Mouse (Mus musculus) small intestine, adult 2 months (tissue): ENCODE data around the gene Gfy. TPM values are rescaled to one million over a fixed set of nuclear protein-coding genes. Genes with fewer than 3 reads are reported as not detected.

Experiments used
- H3K27ac ChIP-seq: fragments of 200-500 bp; 2 replicates; pipeline ENCODE4 v1.5.1; 2012; ENCODE audit warnings: low read depth, low read length, control low read depth, inconsistent platforms; ENCODE audit not compliant: insufficient read depth
- H3K27me3 ChIP-seq: fragments of 200-500 bp; 2 replicates; pipeline ENCODE4 v1.6.1; 2012; ENCODE audit warnings: mild to moderate bottlenecking, moderate library complexity, low read length, inconsistent platforms; ENCODE audit not compliant: control insufficient read depth, insufficient read depth
- H3K36me3 ChIP-seq: fragments of 200-500 bp; 2 replicates; pipeline ENCODE4 v1.6.1; 2012; ENCODE audit warnings: mild to moderate bottlenecking, low read length, control low read depth, inconsistent platforms; ENCODE audit not compliant: control insufficient read depth, insufficient read depth
- H3K4me1 ChIP-seq: fragments of 200-500 bp; 2 replicates; pipeline ENCODE4 v1.6.1; 2012; ENCODE audit warnings: low read length, inconsistent platforms, mixed read lengths; ENCODE audit not compliant: control insufficient read depth, insufficient read depth, insufficient read length
- H3K4me3 ChIP-seq: fragments of 200-500 bp; 2 replicates; pipeline ENCODE4 v1.5.1; 2012; ENCODE audit warnings: low read depth, mild to moderate bottlenecking, control low read depth, inconsistent platforms, low read length, moderate library complexity
- CTCF ChIP-seq: fragments of 200-500 bp; IDR thresholded peaks from 2 replicates; pipeline ENCODE4 v1.5.1; 2012; ENCODE audit warnings: low read depth, mild to moderate bottlenecking, control low read depth, inconsistent platforms, low read length, moderate library complexity, mixed read lengths; ENCODE audit not compliant: insufficient replicate concordance, insufficient read length; ENCODE audit errors: extremely low read depth
- POLR2A ChIP-seq: fragments of 200-500 bp; IDR thresholded peaks from 2 replicates; pipeline ENCODE4 v1.6.1; 2012; ENCODE audit warnings: low read depth, mild to moderate bottlenecking, control low read depth, inconsistent platforms, low read length, moderate library complexity
- WGBS: fragments of 180-500 bp; shearing (Covaris S2); methylation state at CpG from one replicate; pipeline ENCODE4 v1.1.7; 2018; 5-methylcytosine and 5-hydroxymethylcytosine counted together
- polyA plus RNA-seq: library from polyadenylated mRNA; depleted of rRNA; stranded (reverse); fragments of >200 nt; gene quantifications from 2 replicates; pipeline ENCODE4 v1.2.3, GENCODE M21; 2012; rRNA removed

Gfy gene
- polyA plus RNA-seq, 1 experiment: not detected

DNA sequence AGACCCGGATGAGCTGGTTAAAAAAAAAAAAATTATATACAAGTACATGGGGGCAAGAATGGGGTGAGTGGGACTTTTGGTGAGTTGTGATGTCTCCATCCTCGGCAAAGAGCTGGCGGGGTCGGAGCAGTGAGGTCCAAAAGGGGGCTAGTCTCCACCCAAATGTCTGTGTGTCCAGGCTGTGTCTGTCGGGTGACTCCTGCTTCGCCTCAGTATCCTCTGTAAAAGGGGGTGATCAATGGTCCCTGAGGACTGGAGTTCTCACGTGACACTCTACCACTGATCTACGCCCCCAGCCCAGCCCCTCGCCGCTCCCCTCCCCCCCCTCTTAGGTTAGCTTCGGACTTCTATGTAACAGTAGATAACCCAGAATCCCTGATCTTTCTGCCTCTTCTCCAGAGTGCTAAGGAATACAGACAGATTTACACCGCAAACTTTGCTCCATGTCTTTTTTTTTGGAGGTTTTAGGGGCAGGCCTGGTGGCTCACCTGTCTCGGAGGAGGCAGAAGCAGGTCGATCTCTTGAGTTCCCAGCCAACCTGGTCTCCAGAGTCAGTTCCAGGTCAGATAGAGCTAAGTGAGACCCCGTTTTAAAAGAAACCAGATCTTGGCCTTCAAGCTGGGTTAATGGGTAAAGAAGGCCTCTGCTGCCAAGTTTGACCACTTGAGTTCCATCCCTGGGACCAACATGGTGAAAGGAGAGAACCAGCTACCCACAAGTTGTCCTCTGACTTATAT lies 49.4 kb downstream of the Gfy start:
- H3K27ac ChIP-seq: 0 out of 2 replicates have a peak overlapping the region, but pooled peaks have one; percentile 74
- H3K4me1 ChIP-seq: no peaks in the 10 kb centered on the region; the same call in 1 of the 2 replicates
- H3K27me3 ChIP-seq: no peaks in the 10 kb centered on the region
- WGBS: 74% methylated on average over 15 of the region's 15 CpGs
- H3K4me3 ChIP-seq: no peak overlapping the region
- peaks cover 23% of the 10 kb centered on the region for H3K36me3 ChIP-seq
- TF ChIP-seq CTCF: no peak
- no peak for TF ChIP-seq POLR2A

GRCm38 (mm10) chr7:45129318-45129717 lies 50.1 kb downstream of the Gfy start:
- no peak for TF ChIP-seq CTCF
- peak; percentile 8; the same call in 1 of the 2 replicates for TF ChIP-seq POLR2A
- peaks cover 23% of the 10 kb centered on the region for H3K36me3 ChIP-seq
- WGBS: 1% methylated on average over 17 of the region's 17 CpGs
- H3K27ac ChIP-seq: peak overlapping the region; percentile 74
- peaks cover 2% of the 10 kb centered on the region; the same call in 1 of the 2 replicates for H3K4me1 ChIP-seq
- H3K27me3 ChIP-seq: no peaks in the 10 kb centered on the region
- peak overlapping the region; percentile 72 for H3K4me3 ChIP-seq

DNA sequence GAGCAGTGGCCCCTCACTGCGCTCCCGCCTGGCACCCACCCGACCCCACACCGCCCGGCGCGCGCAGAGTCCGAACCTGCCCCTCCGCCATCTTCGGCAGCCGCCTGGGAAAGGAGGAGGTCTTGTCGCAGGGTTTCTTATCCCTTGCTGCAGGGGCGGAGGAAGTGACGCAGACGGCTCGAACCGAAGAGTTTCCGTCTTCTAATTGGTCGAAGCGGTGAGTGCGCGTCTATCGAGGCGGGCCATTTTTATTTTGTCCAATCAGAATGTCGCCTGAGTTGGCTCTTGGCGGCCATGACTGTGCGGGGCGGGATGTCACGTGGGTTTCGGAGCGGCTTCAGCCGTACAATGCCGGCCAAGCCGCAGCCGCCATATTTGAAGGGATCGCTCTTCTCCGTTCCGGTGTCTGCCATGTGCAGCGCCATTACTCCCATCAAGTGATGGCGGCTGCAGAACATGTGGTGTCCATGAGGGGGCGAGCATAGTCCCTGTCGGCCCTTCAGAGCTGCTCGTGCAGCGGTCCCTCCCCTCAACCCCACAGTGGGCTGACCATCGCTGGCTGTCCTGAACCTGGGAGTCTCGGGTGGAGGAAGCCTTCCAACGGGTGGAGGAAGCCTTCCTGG lies 50.6 kb downstream of the Gfy start, which contains the start of gene Rpl13a:
TSS of gene Rpl13a (minus strand) at position 138 of the 623 bp plus-strand sequence.
- H3K27ac ChIP-seq: peak within 1 kb of the TSS; percentile 74
- WGBS: under 1% methylated on average over 48 of the region's 48 CpGs

GRCm38 (mm10) chr7:45127700-45128224 lies 51.6 kb downstream of the Gfy start:
- TF ChIP-seq POLR2A: no peak
- no peak for TF ChIP-seq CTCF
- Histone ChIP-seq H3K27me3 (no peaks in the 10 kb centered on the region), H3K4me1 (peaks cover 7% of the 10 kb centered on the region; the same call in 1 of the 2 replicates), H3K36me3 (peaks cover 27% of the 10 kb centered on the region), H3K4me3 (peak overlapping the region; percentile 80), H3K27ac (peak overlapping the region; percentile 67)
- under 1% methylated on average over 6 of the region's 6 CpGs for WGBS

More for the DNA sequence above, 50.6 kb downstream of the Gfy start, which contains the start of gene Rpl13a:
- Histone ChIP-seq H3K36me3 (peaks cover 23% of the 10 kb centered on the region), H3K4me3 (peak within 1 kb of the TSS; percentile 80), H3K4me1 (peaks cover 2% of the 10 kb centered on the region; the same call in 1 of the 2 replicates), H3K27me3 (no peaks in the 10 kb centered on the region)
- TF ChIP-seq POLR2A (peak; percentile 87), CTCF (peak; percentile 77)

GRCm38 (mm10) chr7:45126844-45127699 lies 52.3 kb downstream of the Gfy start:
- 16% methylated on average over 21 of the region's 21 CpGs for WGBS
- Histone ChIP-seq H3K27me3 (no peaks in the 10 kb centered on the region), H3K4me3 (peak overlapping the region; percentile 80), H3K4me1 (peaks cover 12% of the 10 kb centered on the region; the same call in 1 of the 2 replicates), H3K27ac (peak overlapping the region; percentile 67; the same call in 1 of the 2 replicates), H3K36me3 (peaks cover 33% of the 10 kb centered on the region)
- TF ChIP-seq CTCF (peak; percentile 37; the same call in 1 of the 2 replicates), POLR2A (no peak)

Other genes with a start within 250 kb of the Gfy start
- not detected in 2 replicates for gene Tsks, start 236.4 kb downstream of the Gfy start, polyA plus RNA-seq
- gene Cpt1c, start 204.7 kb downstream of the Gfy start, polyA plus RNA-seq: 5.2 and 7.6 TPM in 2 replicates
- gene Prmt1, start 193.0 kb downstream of the Gfy start, polyA plus RNA-seq: 50.0 and 68.6 TPM in 2 replicates
- gene Irf3, start 181.9 kb downstream of the Gfy start, polyA plus RNA-seq: 52.9 and 91.0 TPM in 2 replicates
- 10.1 and 16.3 TPM in 2 replicates for gene Bcl2l12, start 180.9 kb downstream of the Gfy start, polyA plus RNA-seq
- gene Scaf1, start 163.2 kb downstream of the Gfy start, polyA plus RNA-seq: 39.8 and 73.0 TPM in 2 replicates
- 49.3 and 67.9 TPM in 2 replicates for gene Rras, start 161.6 kb downstream of the Gfy start, polyA plus RNA-seq
- gene Prr12, start 126.7 kb downstream of the Gfy start, polyA plus RNA-seq: 8.1 and 13.2 TPM in 2 replicates
- 39.3 and 92.7 TPM in 2 replicates for gene Nosip, start 117.1 kb downstream of the Gfy start, polyA plus RNA-seq
- gene Prrg2, start 116.9 kb downstream of the Gfy start, polyA plus RNA-seq: 81.7 and 172 TPM in 2 replicates
- gene Rcn3, start 87.3 kb downstream of the Gfy start, polyA plus RNA-seq: 40.0 and 49.9 TPM in 2 replicates
- gene Fcgrt, start 75.7 kb downstream of the Gfy start, polyA plus RNA-seq: 47.9 and 78.3 TPM in 2 replicates
- gene Rps11, start 55.1 kb downstream of the Gfy start, polyA plus RNA-seq: 159 and 207 TPM in 2 replicates
- 1,193 and 1,266 TPM in 2 replicates for gene Rpl13a, start 50.8 kb downstream of the Gfy start, polyA plus RNA-seq
- 1.5 TPM in 1 of 2 replicates, not detected in the other for gene Gm45713, start 43.3 kb downstream of the Gfy start, polyA plus RNA-seq
- gene Flt3l, start 43.1 kb downstream of the Gfy start, polyA plus RNA-seq: 22.1 and 45.8 TPM in 2 replicates
- 25.3 and 48.5 TPM in 2 replicates for gene Pih1d1, start 25.3 kb downstream of the Gfy start, polyA plus RNA-seq
- gene Aldh16a1, start 25.0 kb downstream of the Gfy start, polyA plus RNA-seq: 133 and 253 TPM in 2 replicates
- gene Slc17a7, start 15.6 kb downstream of the Gfy start, polyA plus RNA-seq: 0.03 and 0.09 TPM in 2 replicates
- not detected in 2 replicates for gene Pth2, start 1.4 kb upstream of the Gfy start, polyA plus RNA-seq
- not detected in 2 replicates for gene Ccdc155, start 25.3 kb upstream of the Gfy start, polyA plus RNA-seq
- gene Dkkl1, start 32.6 kb upstream of the Gfy start, polyA plus RNA-seq: 0.24 and 0.84 TPM in 2 replicates
- gene Tead2, start 36.2 kb upstream of the Gfy start, polyA plus RNA-seq: 8.0 and 32.2 TPM in 2 replicates
- 33.4 and 63.6 TPM in 2 replicates for gene Cd37, start 59.5 kb upstream of the Gfy start, polyA plus RNA-seq
- gene Slc6a16, start 61.5 kb upstream of the Gfy start, polyA plus RNA-seq: not detected in 2 replicates
- gene Slc6a21, start 97.9 kb upstream of the Gfy start, polyA plus RNA-seq: not detected in 2 replicates
- gene Trpm4, start 154.2 kb upstream of the Gfy start, polyA plus RNA-seq: 101 and 257 TPM in 2 replicates
- gene Hrc, start 155.7 kb upstream of the Gfy start, polyA plus RNA-seq: 0.14 and 0.46 TPM in 2 replicates
- 15.4 and 63.9 TPM in 2 replicates for gene Ppfia3, start 187.4 kb upstream of the Gfy start, polyA plus RNA-seq
- gene Lin7b, start 191.0 kb upstream of the Gfy start, polyA plus RNA-seq: 2.9 and 4.0 TPM in 2 replicates
- gene Snrnp70, start 216.2 kb upstream of the Gfy start, polyA plus RNA-seq: 73.2 and 122 TPM in 2 replicates
- 0.04 TPM in 1 of 2 replicates, not detected in the other for gene Kcna7, start 226.1 kb upstream of the Gfy start, polyA plus RNA-seq
- 0.13 and 0.28 TPM in 2 replicates for gene Ntf5, start 234.1 kb upstream of the Gfy start, polyA plus RNA-seq
- 0.66 TPM in 1 of 2 replicates, not detected in the other for gene Lhb, start 241.3 kb upstream of the Gfy start, polyA plus RNA-seq